Mouse (Mus musculus): Measurements from ENCODE around the gene Vps52. TPM values are rescaled to one million over a fixed set of nuclear protein-coding genes. Genes with fewer than 3 reads are reported as not detected.

The Vps52 gene
- 3.0 TPM for polyA plus RNA-seq (2014; fragmentation: Illumina TruSeq; extraction: RNeasy Lipid Tissue Mini Kit (QIAGEN cat#74804); ENCODE audit: low read depth, low replicate concordance)

GRCm38 (mm10) chr17:33955555-33956214, at the start of gene Vps52, which contains the start of gene Rps18:
Vps52 (plus strand) TSS chr17:33955812.
Rps18 (minus strand) TSS chr17:33956001.

DNA sequence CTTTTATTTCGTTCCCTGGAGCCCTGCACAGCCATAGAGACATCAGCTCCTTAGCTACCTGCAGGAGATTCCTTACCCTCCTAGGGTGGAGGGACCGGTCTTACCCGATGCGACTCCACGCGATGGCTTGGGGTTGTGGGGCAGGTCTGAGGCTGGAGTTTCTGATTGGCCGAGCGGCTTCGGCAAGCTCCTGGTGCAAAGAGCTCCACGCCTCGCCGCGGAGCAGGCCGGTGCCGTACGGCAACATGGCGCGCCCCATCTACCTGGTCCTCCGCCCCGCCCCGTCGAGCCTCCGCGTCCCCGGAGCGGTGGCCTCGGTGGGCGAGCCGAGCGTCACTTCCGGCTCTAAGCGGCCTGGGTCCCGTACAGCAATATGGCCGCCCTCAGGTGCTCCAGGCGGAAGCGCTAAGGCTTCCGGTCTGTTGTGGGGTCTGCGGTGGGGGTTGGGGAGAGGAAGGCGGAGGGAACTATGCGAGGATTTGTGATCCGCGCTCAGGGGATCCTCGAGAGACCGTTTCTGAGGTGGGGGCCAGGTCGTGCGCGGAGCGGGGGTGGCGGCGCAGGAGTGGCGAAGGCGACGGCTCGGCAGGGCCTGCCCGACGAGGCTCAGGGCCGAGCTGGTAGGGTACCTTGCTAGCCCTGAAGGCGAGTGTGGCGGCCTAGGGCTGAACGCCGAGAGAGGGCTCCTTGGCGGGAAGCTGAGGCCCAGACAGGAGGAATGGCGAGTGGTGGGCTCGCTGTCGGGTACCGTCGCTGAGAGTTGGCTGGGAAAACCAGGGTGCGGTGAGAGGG, 46.3 kb upstream of the Vps52 start, which contains the start of gene Daxx:
Gene Daxx, plus strand, starts transcription at position 338 of the 792 bp plus-strand sequence.

GRCm38 (mm10) chr17:33915671-33916250, 39.9 kb upstream of the Vps52 start, which contains the start of the genes Tapbp and Zbtb22:
Tapbp (plus strand) TSS chr17:33915899.
Zbtb22 (plus strand) TSS chr17:33915904.

GRCm38 (mm10) chr17:33929371-33930279, 26.0 kb upstream of the Vps52 start, which contains the start of gene Rgl2:
Rgl2 (plus strand) TSS chr17:33929543.

GRCm38 (mm10) chr17:33940206-33940805, 15.3 kb upstream of the Vps52 start, which contains the start of the genes Pfdn6 and Wdr46:
Pfdn6 (minus strand) TSS chr17:33940343.
Wdr46 (plus strand) TSS chr17:33940660.

DNA sequence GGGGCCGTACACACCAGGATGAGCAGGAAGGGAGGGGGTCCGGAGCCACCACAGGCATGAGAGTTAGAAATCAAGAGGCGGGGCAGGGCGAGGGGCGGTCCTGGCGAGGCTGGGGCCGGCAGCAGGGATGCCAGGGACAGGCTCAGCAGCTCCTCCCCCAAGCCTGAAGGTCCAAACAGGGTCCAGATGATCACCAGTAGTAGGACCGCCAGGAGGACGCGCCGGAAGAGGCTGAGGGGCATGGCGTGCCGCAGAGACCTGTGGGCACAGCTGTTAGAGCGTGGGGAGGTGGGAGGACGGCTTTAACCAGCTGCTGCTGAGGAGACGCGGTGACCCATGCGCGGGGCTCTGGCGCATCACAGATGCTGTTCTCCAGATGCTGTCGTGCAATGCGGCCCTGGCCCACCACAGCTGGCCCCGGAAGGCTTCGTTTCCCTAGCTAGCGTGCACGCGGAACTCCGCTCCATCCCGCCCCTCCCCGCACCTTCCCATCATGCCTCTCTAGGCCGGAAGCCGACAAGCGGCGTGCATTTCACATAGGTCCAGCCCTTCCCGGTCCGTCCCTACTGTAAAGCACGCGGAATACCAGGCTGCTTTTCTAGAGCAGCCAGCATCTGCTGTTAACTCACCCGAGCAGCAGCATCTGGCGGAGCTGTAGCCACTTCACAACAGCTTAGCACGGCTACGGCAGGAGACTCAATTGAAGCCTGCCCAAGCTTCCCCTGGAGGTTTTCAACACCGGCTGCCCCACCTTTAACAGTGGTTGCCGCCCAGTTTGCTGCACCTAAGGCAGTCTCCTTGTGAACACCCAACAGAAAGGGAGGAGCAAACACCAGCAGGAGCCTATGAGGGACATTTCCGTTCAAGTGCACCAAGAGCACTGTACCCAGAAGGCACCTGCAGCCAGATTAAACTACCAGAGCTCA, 4.3 kb upstream of the Vps52 start, which contains the start of gene B3galt4:
Gene B3galt4, minus strand, starts transcription at position 468 of the 926 bp plus-strand sequence.

DNA sequence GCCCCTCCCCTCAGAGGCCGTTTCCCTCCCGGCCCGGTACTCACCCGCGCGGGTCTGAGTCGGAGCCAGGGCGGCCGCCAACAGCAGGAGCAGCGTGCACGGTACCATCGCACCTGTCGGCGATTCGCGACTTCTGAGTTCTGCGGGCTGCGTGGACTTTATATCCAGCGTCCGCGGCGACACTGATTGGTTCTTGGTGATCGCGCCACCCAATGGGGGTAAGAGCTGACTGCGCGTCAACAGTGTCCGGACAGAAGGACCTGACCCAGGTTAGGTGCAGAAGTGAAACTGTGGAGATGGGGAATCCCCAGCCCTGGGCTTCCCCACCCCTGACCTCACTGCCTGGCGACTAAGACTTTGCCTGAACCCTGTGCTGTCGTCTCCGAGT, 44.5 kb downstream of the Vps52 start, which contains the start of gene H2-K1:
Gene H2-K1, minus strand, starts transcription at position 198 of the 388 bp plus-strand sequence.

Other genes starting within 250 kb of the Vps52 start
- 24.2 TPM for gene March2, start 237.1 kb upstream of the Vps52 start, polyA plus RNA-seq (2014; fragmentation: Illumina TruSeq; extraction: RNeasy Lipid Tissue Mini Kit (QIAGEN cat#74804); ENCODE audit: low read depth, low replicate concordance)
- gene Rab11b, start 195.3 kb upstream of the Vps52 start, polyA plus RNA-seq (2014; fragmentation: Illumina TruSeq; extraction: RNeasy Lipid Tissue Mini Kit (QIAGEN cat#74804); ENCODE audit: low read depth, low replicate concordance) = 9.3 TPM
- 8.0 TPM for gene Angptl4, start 174.0 kb upstream of the Vps52 start, polyA plus RNA-seq (2014; fragmentation: Illumina TruSeq; extraction: RNeasy Lipid Tissue Mini Kit (QIAGEN cat#74804); ENCODE audit: low read depth, low replicate concordance)
- gene Kank3, start 145.3 kb upstream of the Vps52 start, polyA plus RNA-seq (2014; fragmentation: Illumina TruSeq; extraction: RNeasy Lipid Tissue Mini Kit (QIAGEN cat#74804); ENCODE audit: low read depth, low replicate concordance) = 3.1 TPM
- gene Rps28, start 131.2 kb upstream of the Vps52 start, polyA plus RNA-seq (2014; fragmentation: Illumina TruSeq; extraction: RNeasy Lipid Tissue Mini Kit (QIAGEN cat#74804); ENCODE audit: low read depth, low replicate concordance) = 37.1 TPM
- 24.4 TPM for gene Ndufa7, start 131.2 kb upstream of the Vps52 start, polyA plus RNA-seq (2014; fragmentation: Illumina TruSeq; extraction: RNeasy Lipid Tissue Mini Kit (QIAGEN cat#74804); ENCODE audit: low read depth, low replicate concordance)
- gene Cd320, start 112.7 kb upstream of the Vps52 start, polyA plus RNA-seq (2014; fragmentation: Illumina TruSeq; extraction: RNeasy Lipid Tissue Mini Kit (QIAGEN cat#74804); ENCODE audit: low read depth, low replicate concordance) = 1.5 TPM
- not detected for gene Gm7029, start 82.0 kb upstream of the Vps52 start, polyA plus RNA-seq (2014; fragmentation: Illumina TruSeq; extraction: RNeasy Lipid Tissue Mini Kit (QIAGEN cat#74804); ENCODE audit: low read depth, low replicate concordance)
- not detected for gene Kifc1, start 65.2 kb upstream of the Vps52 start, polyA plus RNA-seq (2014; fragmentation: Illumina TruSeq; extraction: RNeasy Lipid Tissue Mini Kit (QIAGEN cat#74804); ENCODE audit: low read depth, low replicate concordance)
- not detected for gene Platr17, start 50.7 kb upstream of the Vps52 start, polyA plus RNA-seq (2014; fragmentation: Illumina TruSeq; extraction: RNeasy Lipid Tissue Mini Kit (QIAGEN cat#74804); ENCODE audit: low read depth, low replicate concordance)
- 3.7 TPM for gene Daxx, start 46.4 kb upstream of the Vps52 start, polyA plus RNA-seq (2014; fragmentation: Illumina TruSeq; extraction: RNeasy Lipid Tissue Mini Kit (QIAGEN cat#74804); ENCODE audit: low read depth, low replicate concordance)
- 29.5 TPM for gene Tapbp, start 39.9 kb upstream of the Vps52 start, polyA plus RNA-seq (2014; fragmentation: Illumina TruSeq; extraction: RNeasy Lipid Tissue Mini Kit (QIAGEN cat#74804); ENCODE audit: low read depth, low replicate concordance)
- 1.7 TPM for gene Zbtb22, start 39.9 kb upstream of the Vps52 start, polyA plus RNA-seq (2014; fragmentation: Illumina TruSeq; extraction: RNeasy Lipid Tissue Mini Kit (QIAGEN cat#74804); ENCODE audit: low read depth, low replicate concordance)
- 0.64 TPM for gene Rgl2, start 26.3 kb upstream of the Vps52 start, polyA plus RNA-seq (2014; fragmentation: Illumina TruSeq; extraction: RNeasy Lipid Tissue Mini Kit (QIAGEN cat#74804); ENCODE audit: low read depth, low replicate concordance)
- 12.6 TPM for gene Pfdn6, start 15.5 kb upstream of the Vps52 start, polyA plus RNA-seq (2014; fragmentation: Illumina TruSeq; extraction: RNeasy Lipid Tissue Mini Kit (QIAGEN cat#74804); ENCODE audit: low read depth, low replicate concordance)
- gene Wdr46, start 15.2 kb upstream of the Vps52 start, polyA plus RNA-seq (2014; fragmentation: Illumina TruSeq; extraction: RNeasy Lipid Tissue Mini Kit (QIAGEN cat#74804); ENCODE audit: low read depth, low replicate concordance) = 1.2 TPM
- not detected for gene B3galt4, start 4.3 kb upstream of the Vps52 start, polyA plus RNA-seq (2014; fragmentation: Illumina TruSeq; extraction: RNeasy Lipid Tissue Mini Kit (QIAGEN cat#74804); ENCODE audit: low read depth, low replicate concordance)
- gene Rps18, start 189 bp downstream of the Vps52 start, polyA plus RNA-seq (2014; fragmentation: Illumina TruSeq; extraction: RNeasy Lipid Tissue Mini Kit (QIAGEN cat#74804); ENCODE audit: low read depth, low replicate concordance) = 51.8 TPM
- 848 TPM for gene H2-K1, start 44.5 kb downstream of the Vps52 start, polyA plus RNA-seq (2014; fragmentation: Illumina TruSeq; extraction: RNeasy Lipid Tissue Mini Kit (QIAGEN cat#74804); ENCODE audit: low read depth, low replicate concordance)
- gene Ring1, start 68.9 kb downstream of the Vps52 start, polyA plus RNA-seq (2014; fragmentation: Illumina TruSeq; extraction: RNeasy Lipid Tissue Mini Kit (QIAGEN cat#74804); ENCODE audit: low read depth, low replicate concordance) = 1.8 TPM
- 13.3 TPM for gene H2-Ke6, start 72.2 kb downstream of the Vps52 start, polyA plus RNA-seq (2014; fragmentation: Illumina TruSeq; extraction: RNeasy Lipid Tissue Mini Kit (QIAGEN cat#74804); ENCODE audit: low read depth, low replicate concordance)
- gene Slc39a7, start 75.9 kb downstream of the Vps52 start, polyA plus RNA-seq (2014; fragmentation: Illumina TruSeq; extraction: RNeasy Lipid Tissue Mini Kit (QIAGEN cat#74804); ENCODE audit: low read depth, low replicate concordance) = 3.2 TPM
- gene Rxrb, start 76.0 kb downstream of the Vps52 start, polyA plus RNA-seq (2014; fragmentation: Illumina TruSeq; extraction: RNeasy Lipid Tissue Mini Kit (QIAGEN cat#74804); ENCODE audit: low read depth, low replicate concordance) = 1.4 TPM
- not detected for gene Col11a2, start 83.6 kb downstream of the Vps52 start, polyA plus RNA-seq (2014; fragmentation: Illumina TruSeq; extraction: RNeasy Lipid Tissue Mini Kit (QIAGEN cat#74804); ENCODE audit: low read depth, low replicate concordance)
- not detected for gene H2-Oa, start 136.5 kb downstream of the Vps52 start, polyA plus RNA-seq (2014; fragmentation: Illumina TruSeq; extraction: RNeasy Lipid Tissue Mini Kit (QIAGEN cat#74804); ENCODE audit: low read depth, low replicate concordance)
- gene H2-DMa, start 163.7 kb downstream of the Vps52 start, polyA plus RNA-seq (2014; fragmentation: Illumina TruSeq; extraction: RNeasy Lipid Tissue Mini Kit (QIAGEN cat#74804); ENCODE audit: low read depth, low replicate concordance) = 1.2 TPM
- gene Brd2, start 166.8 kb downstream of the Vps52 start, polyA plus RNA-seq (2014; fragmentation: Illumina TruSeq; extraction: RNeasy Lipid Tissue Mini Kit (QIAGEN cat#74804); ENCODE audit: low read depth, low replicate concordance) = 94.0 TPM
- 0.64 TPM for gene H2-DMb2, start 187.5 kb downstream of the Vps52 start, polyA plus RNA-seq (2014; fragmentation: Illumina TruSeq; extraction: RNeasy Lipid Tissue Mini Kit (QIAGEN cat#74804); ENCODE audit: low read depth, low replicate concordance)
- 2.6 TPM for gene H2-DMb1, start 197.3 kb downstream of the Vps52 start, polyA plus RNA-seq (2014; fragmentation: Illumina TruSeq; extraction: RNeasy Lipid Tissue Mini Kit (QIAGEN cat#74804); ENCODE audit: low read depth, low replicate concordance)
- 2.8 TPM for gene Tap1, start 231.7 kb downstream of the Vps52 start, polyA plus RNA-seq (2014; fragmentation: Illumina TruSeq; extraction: RNeasy Lipid Tissue Mini Kit (QIAGEN cat#74804); ENCODE audit: low read depth, low replicate concordance)
- gene Psmb9, start 232.0 kb downstream of the Vps52 start, polyA plus RNA-seq (2014; fragmentation: Illumina TruSeq; extraction: RNeasy Lipid Tissue Mini Kit (QIAGEN cat#74804); ENCODE audit: low read depth, low replicate concordance) = 6.2 TPM
- 3.0 TPM for gene Psmb8, start 241.9 kb downstream of the Vps52 start, polyA plus RNA-seq (2014; fragmentation: Illumina TruSeq; extraction: RNeasy Lipid Tissue Mini Kit (QIAGEN cat#74804); ENCODE audit: low read depth, low replicate concordance)
- gene Tap2, start 247.7 kb downstream of the Vps52 start, polyA plus RNA-seq (2014; fragmentation: Illumina TruSeq; extraction: RNeasy Lipid Tissue Mini Kit (QIAGEN cat#74804); ENCODE audit: low read depth, low replicate concordance) = 1.1 TPM